Mouse (Mus musculus) left cerebral cortex, adult 8-10 months (tissue): ENCODE measurements around the gene Fmnl2. TPM values are rescaled to one million over a fixed set of nuclear protein-coding genes. Genes with fewer than 3 reads are reported as not detected.

Experiments
- DNase-seq, 2 experiments: peaks; one replicate each; pipeline ENCODE4 v3.0.0; 2022; ENCODE audit warnings: low spot score in 2 of 2
- total RNA-seq, 4 experiments: library from RNA; stranded (reverse); gene quantifications; 2 replicates each; pipeline ENCODE4 v1.2.4; 2022

Fmnl2 gene
- total RNA-seq, 4 experiments from 2014 or later = 39.5 to 42.3 (median 41.1) TPM

- no peak for DNase-seq
These were observed 5.1 kb downstream of the Fmnl2 start for GRCm38 (mm10) chr2:52862760-52863124.

GRCm38 (mm10) chr2:52864635-52865034 lies 7.0 kb downstream of the Fmnl2 start:
- DNase-seq = no peak

GRCm38 (mm10) chr2:52866151-52866550 lies 8.5 kb downstream of the Fmnl2 start:
- no peak for DNase-seq

GRCm38 (mm10) chr2:52867781-52868180 lies 10.1 kb downstream of the Fmnl2 start:
- no peak for DNase-seq

GRCm38 (mm10) chr2:52868181-52868580 lies 10.5 kb downstream of the Fmnl2 start:
- DNase-seq = no peak

GRCm38 (mm10) chr2:52872636-52873035 lies 15.0 kb downstream of the Fmnl2 start:
- DNase-seq = no peak

GRCm38 (mm10) chr2:52873276-52874063 lies 15.8 kb downstream of the Fmnl2 start:
- DNase-seq = peak in 1 of 2 experiments; percentile 23

GRCm38 (mm10) chr2:52874721-52875120 lies 17.1 kb downstream of the Fmnl2 start:
- DNase-seq = no peak

- no peak for DNase-seq
These were observed 18.1 kb downstream of the Fmnl2 start for GRCm38 (mm10) chr2:52875801-52876200.

- no peak for DNase-seq
These were observed 25.7 kb downstream of the Fmnl2 start for GRCm38 (mm10) chr2:52883401-52883800.

GRCm38 (mm10) chr2:52884082-52884481 lies 26.4 kb downstream of the Fmnl2 start:
- no peak for DNase-seq

GRCm38 (mm10) chr2:52885071-52885470 lies 27.4 kb downstream of the Fmnl2 start:
- no peak for DNase-seq

- DNase-seq = no peak
These were observed 29.6 kb downstream of the Fmnl2 start for GRCm38 (mm10) chr2:52887281-52887680.

- DNase-seq = no peak
These were observed 33.5 kb downstream of the Fmnl2 start for GRCm38 (mm10) chr2:52891115-52891514.

- DNase-seq = no peak
These were observed 34.1 kb downstream of the Fmnl2 start for GRCm38 (mm10) chr2:52891744-52892143.

GRCm38 (mm10) chr2:52894983-52895621 lies 37.4 kb downstream of the Fmnl2 start:
- DNase-seq = no peak

GRCm38 (mm10) chr2:52896995-52897394 lies 39.3 kb downstream of the Fmnl2 start:
- no peak for DNase-seq

GRCm38 (mm10) chr2:52900780-52901179 lies 43.1 kb downstream of the Fmnl2 start:
- no peak for DNase-seq

- DNase-seq = peak in 1 of 2 experiments; percentile 17
These were observed 43.8 kb downstream of the Fmnl2 start for GRCm38 (mm10) chr2:52901300-52902013.

GRCm38 (mm10) chr2:52902456-52902855 lies 44.8 kb downstream of the Fmnl2 start:
- DNase-seq = no peak

GRCm38 (mm10) chr2:52903228-52903963 lies 45.7 kb downstream of the Fmnl2 start:
- no peak for DNase-seq

- no peak for DNase-seq
These were observed 46.9 kb downstream of the Fmnl2 start for GRCm38 (mm10) chr2:52904526-52904925.
